In the genomic region with DNA sequence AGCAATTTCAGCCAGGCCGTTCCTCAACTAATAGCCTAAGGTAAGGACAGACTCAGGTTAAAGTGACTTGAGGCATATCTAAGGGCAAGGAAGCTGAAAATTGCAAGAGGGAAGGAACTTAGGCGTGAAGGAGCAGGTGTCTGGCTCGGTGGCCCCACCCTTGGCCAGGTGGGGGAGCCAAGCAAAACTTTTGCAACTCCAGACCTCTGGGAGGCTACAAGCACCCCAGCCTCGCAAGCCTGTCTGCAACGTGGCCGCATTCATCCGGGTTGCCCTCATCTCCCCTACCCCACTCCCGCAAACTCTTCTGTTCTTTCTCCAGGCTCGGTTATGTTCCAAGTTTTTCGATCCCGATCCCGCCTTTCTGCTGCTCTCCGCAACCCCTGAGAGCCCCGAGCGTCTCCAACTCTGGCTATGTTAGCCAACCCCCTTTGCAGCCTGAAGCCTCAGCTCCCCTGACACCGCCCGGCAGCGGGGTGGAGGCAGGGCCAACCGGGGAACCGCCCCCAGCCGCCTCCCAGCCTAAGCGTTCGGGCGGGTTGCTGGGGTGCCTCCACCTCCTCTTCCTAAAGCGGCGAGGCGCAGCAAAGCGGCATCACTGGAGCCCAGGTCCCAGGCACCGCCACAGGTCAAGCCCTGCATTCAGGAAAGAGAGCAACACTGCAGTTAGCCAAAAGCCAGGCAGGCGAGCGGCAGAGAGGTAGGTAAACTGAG, we compare ENCODE assay signal across 8 mouse cellular contexts. TPM values are rescaled to one million over a fixed set of nuclear protein-coding genes. Genes with fewer than 3 reads are reported as not detected.
DNase-seq lines count a peak whose midpoint lies in the region; TF ChIP-seq lines count a peak whose summit lies in the region.

A gene (plus strand): TSS at position 201 of the 714 bp plus-strand sequence.

- H3K4me1 ChIP-seq in cortical plate, adult 2 months (ENCODE audit: control insufficient read depth, insufficient read depth, low read length), result no peaks in the 10 kb centered on the region

- H3K27ac ChIP-seq in cortical plate, adult 2 months (ENCODE audit: insufficient read depth, low read length), result no peak within 1 kb of the TSS

- H3K4me3 ChIP-seq in cortical plate, adult 2 months (ENCODE audit: insufficient read depth, low read length), result peak within 1 kb of the TSS; percentile 65

- intact Hi-C loops in left cerebral cortex, postnatal 4 days (cut with DNase I), result no loop called here

- peak; percentile 33 to 47 for DNase-seq in adrenal gland, adult 18-20 months (ENCODE audit: low spot score in 2 of 2)
- peak; percentile 66 for DNase-seq in gastrocnemius, postnatal 25 days
- peak; percentile 82 for DNase-seq in induced T-regulatory cell, adult 2 months (ENCODE audit: low read depth)
- DNase-seq in left cerebral cortex, postnatal 4 days, result peak; percentile 24
- DNase-seq in mesoderm, embryonic 11.5 days (ENCODE audit: low read depth, low spot score), result peak; percentile 55
- peak; percentile 9 for DNase-seq in right cerebral cortex, postnatal 4 days
- peak; percentile 60 to 69 for DNase-seq in urinary bladder, postnatal 4 days (ENCODE audit: low spot score in 2 of 2)

- TF ChIP-seq POLR2A in cortical plate, adult 2 months (IDR thresholded peaks at IDR 0.05; ENCODE audit: extremely low read depth, insufficient read depth, low read length), result no peak

- no peak for TF ChIP-seq CTCF in cortical plate, adult 2 months (IDR thresholded peaks at IDR 0.05; ENCODE audit: extremely low read depth, insufficient read depth, low read length)

RNA-seq across cellular contexts. Expression of the gene that starts here (rescaled TPM):
- 1 to 10 TPM; 1.9 to 4.1 TPM for total RNA-seq in adrenal gland, adult 18-20 months (2021)
- 4.0 and 5.7 TPM in 2 replicates for polyA plus RNA-seq in cortical plate, adult 2 months (2012; rRNA removed)
- 1 to 10 TPM; 1.4 to 1.6 TPM for total RNA-seq in gastrocnemius, postnatal 25 days (2021)
- total RNA-seq in left cerebral cortex, postnatal 4 days (2021), result 1 to 10 TPM; 1.2 to 1.5 TPM

Comparison
In these comparisons a context has a peak if more than half of its experiments do, and no peak if none do; other contexts are left out.
1. DNase-seq: peak in every context shown above with its lines; median percentile 82 in induced T-regulatory cell, adult 2 months; 66 in gastrocnemius, postnatal 25 days; 64 in urinary bladder, postnatal 4 days; 55 in mesoderm, embryonic 11.5 days; 40 in adrenal gland, adult 18-20 months; 24 in left cerebral cortex, postnatal 4 days; 9 in right cerebral cortex, postnatal 4 days.